Mouse (Mus musculus) liver, embryonic 14.5 days (tissue): ENCODE results near the gene E2f3. TPM values are rescaled to one million over a fixed set of nuclear protein-coding genes. Genes with fewer than 3 reads are reported as not detected.

ENCODE experiments used
- ATAC-seq: fragments of 200-750 bp; cut with Nextera tagmentation; 2 replicates; pipeline ENCODE4 v1.8.0; 2017; ENCODE audit warnings: moderate number of reproducible peaks, mild to moderate bottlenecking, moderate library complexity; ENCODE audit not compliant: insufficient read depth
- DNase-seq, 3 experiments: peaks; one replicate each; pipeline ENCODE4 v3.0.0-alpha.2; 2012 to 2013; ENCODE audit warnings: low read depth in 3 of 3, low spot score in 3 of 3
- H3K27ac ChIP-seq: fragments of 300-500 bp; sonication (generic); 2 replicates; pipeline ENCODE4 v1.5.1; 2014; ENCODE audit warnings: moderate library complexity, mild to moderate bottlenecking, control low read depth, inconsistent platforms
- H3K27me3 ChIP-seq: fragments of 300-500 bp; sonication (generic); 2 replicates; pipeline ENCODE4 v1.6.1; 2014; ENCODE audit warnings: mild to moderate bottlenecking, low read length, moderate library complexity; ENCODE audit not compliant: control insufficient read depth, insufficient read depth
- H3K36me3 ChIP-seq: fragments of 300-500 bp; sonication (generic); replicated peaks from 2 replicates; pipeline ENCODE4 v1.6.1; 2014; ENCODE audit warnings: low read depth; ENCODE audit not compliant: control insufficient read depth, insufficient read depth
- H3K4me1 ChIP-seq, 2 experiments: fragments of 200-500 bp in 1 of 2; fragments of 300-500 bp in 1 of 2; sonication (generic) in 1 of 2; replicated peaks; 2 replicates each; pipeline ENCODE4 v1.6.1; 2012 to 2014; ENCODE audit warnings: antibody characterized with exemption in 1 of 2, inconsistent platforms in 1 of 2, low read length in 1 of 2; ENCODE audit not compliant: control insufficient read depth in 2 of 2, insufficient read depth in 2 of 2
- H3K4me2 ChIP-seq: fragments of 300-500 bp; sonication (generic); 2 replicates; pipeline ENCODE4 v1.6.1; 2014; ENCODE audit warnings: low read depth, mild to moderate bottlenecking, control low read depth, moderate library complexity
- H3K4me3 ChIP-seq, 2 experiments: fragments of 200-500 bp in 1 of 2; fragments of 300-500 bp in 1 of 2; sonication (generic) in 1 of 2; 2 replicates each; pipeline ENCODE4 v1.5.1; 2012 to 2014; ENCODE audit warnings: low read depth in 2 of 2, low read length in 2 of 2, mild to moderate bottlenecking in 2 of 2, control low read depth in 1 of 2, inconsistent platforms in 1 of 2, moderate library complexity in 1 of 2; ENCODE audit not compliant: insufficient read depth in 1 of 2
- H3K9ac ChIP-seq: fragments of 300-500 bp; sonication (generic); replicated peaks from 2 replicates; pipeline ENCODE4 v1.6.1; 2014; ENCODE audit warnings: mild to moderate bottlenecking, control low read depth, moderate library complexity
- H3K9me3 ChIP-seq: fragments of 300-500 bp; sonication (generic); 2 replicates; pipeline ENCODE4 v1.6.1; 2016; ENCODE audit warnings: low read length, mixed read lengths; ENCODE audit not compliant: control insufficient read depth
- CTCF ChIP-seq: IDR thresholded peaks from 2 replicates; pipeline ENCODE4 v1.5.1; 2016; ENCODE audit warnings: antibody characterized with exemption, low read depth, control low read depth
- EP300 ChIP-seq: IDR thresholded peaks from 2 replicates; pipeline ENCODE4 v1.6.1; 2016; ENCODE audit warnings: antibody characterized with exemption, low read depth
- WGBS: fragments of 180-500 bp; shearing (Covaris S2); extraction: QIAGEN DNeasy Blood & Tissue Kit; methylation state at CpG from one replicate; pipeline ENCODE4 v1.1.7; 2014; ENCODE audit not compliant: insufficient replicate concordance; 5-methylcytosine and 5-hydroxymethylcytosine counted together
- polyA plus RNA-seq, 2 experiments: library from polyadenylated mRNA; depleted of rRNA in 1 of 2; stranded (reverse) in 1 of 2; unstranded in 1 of 2; fragments of >200 nt; fragmentation: Nextera tagmentation in 1 of 2; extraction: Ambion mirVana in 1 of 2; gene quantifications; 2 replicates each; pipeline versions ENCODE4 v1.2.1 to v1.2.3; 2012 to 2014

E2f3 gene
- polyA plus RNA-seq (2012; rRNA removed), result 4.6 and 5.5 TPM in 2 replicates
- 3.4 and 3.7 TPM in 2 replicates for polyA plus RNA-seq (2014; fragmentation: Nextera tagmentation; extraction: Ambion mirVana)

- peak; percentile 95 for ATAC-seq
- Histone ChIP-seq H3K4me2 (peak within 1 kb of the TSS; percentile 94), H3K27me3 (no peaks in the 10 kb centered on the region), H3K27ac (peak within 1 kb of the TSS; percentile 74), H3K4me3 (peak within 1 kb of the TSS; percentile 75 to 82), H3K36me3 (no peaks in the 10 kb centered on the region), H3K4me1 (peaks cover 8 to 22% of the 10 kb centered on the region in 2 experiments), H3K9ac (peak within 1 kb of the TSS; percentile 96), H3K9me3 (no peaks in the 10 kb centered on the region)
- under 1% methylated on average over 45 of the region's 45 CpGs for WGBS
- TF ChIP-seq CTCF (no peak), EP300 (peak; percentile 4; the same call in 1 of the 2 replicates)
- DNase-seq, result peak; percentile 99
Measured at GRCm38 (mm10) chr13:29985855-29986755, at the start of gene E2f3. E2f3 (minus strand) TSS chr13:29986063.

- H3K27me3 ChIP-seq, result no peaks in the 10 kb centered on the region
- no peak for DNase-seq
- 67% methylated on average over 5 of the region's 5 CpGs for WGBS
- no peaks in the 10 kb centered on the region for H3K4me1 ChIP-seq
- no peaks in the 10 kb centered on the region for H3K36me3 ChIP-seq
- no peak overlapping the region for H3K4me3 ChIP-seq
- no peaks in the 10 kb centered on the region for H3K9me3 ChIP-seq
- H3K9ac ChIP-seq, result no peak overlapping the region
- no peak overlapping the region for H3K4me2 ChIP-seq
- no peak for TF ChIP-seq EP300
- TF ChIP-seq CTCF, result no peak
- no peak for ATAC-seq
- no peak overlapping the region for H3K27ac ChIP-seq
Measured at GRCm38 (mm10) chr13:30034540-30034939, 48.7 kb upstream of the E2f3 start.

- Histone ChIP-seq H3K27ac (no peak overlapping the region), H3K4me1 (no peaks in the 10 kb centered on the region)
- WGBS, result 66% methylated on average over 13 of the region's 13 CpGs
Measured at GRCm38 (mm10) chr13:30031684-30032335, 45.9 kb upstream of the E2f3 start.

GRCm38 (mm10) chr13:30027841-30028240 lies 42.0 kb upstream of the E2f3 start:
- TF ChIP-seq CTCF, result no peak
- no peak for TF ChIP-seq EP300
- WGBS, result 65% methylated on average over 3 of the region's 3 CpGs
- Histone ChIP-seq H3K4me3 (no peak overlapping the region), H3K4me2 (no peak overlapping the region), H3K9me3 (no peaks in the 10 kb centered on the region), H3K27ac (no peak overlapping the region), H3K4me1 (no peaks in the 10 kb centered on the region), H3K27me3 (no peaks in the 10 kb centered on the region), H3K36me3 (no peaks in the 10 kb centered on the region), H3K9ac (no peak overlapping the region)
- DNase-seq (no peak), ATAC-seq (no peak)

More at GRCm38 (mm10) chr13:30031684-30032335, 45.9 kb upstream of the E2f3 start:
- no peaks in the 10 kb centered on the region for H3K27me3 ChIP-seq
- no peak for ATAC-seq
- DNase-seq, result no peak
- TF ChIP-seq CTCF (no peak), EP300 (no peak)
- no peak overlapping the region for H3K4me3 ChIP-seq
- H3K9ac ChIP-seq, result no peak overlapping the region
- H3K4me2 ChIP-seq, result no peak overlapping the region
- no peaks in the 10 kb centered on the region for H3K9me3 ChIP-seq
- H3K36me3 ChIP-seq, result no peaks in the 10 kb centered on the region

- Histone ChIP-seq H3K9ac (no peak overlapping the region), H3K27me3 (no peaks in the 10 kb centered on the region), H3K4me3 (no peak overlapping the region), H3K27ac (no peak overlapping the region), H3K4me2 (no peak overlapping the region), H3K9me3 (no peaks in the 10 kb centered on the region), H3K4me1 (no peaks in the 10 kb centered on the region), H3K36me3 (no peaks in the 10 kb centered on the region)
- WGBS, result 60% methylated on average over 2 of the region's 2 CpGs
- TF ChIP-seq CTCF, result no peak
- no peak for TF ChIP-seq EP300
- ATAC-seq (no peak), DNase-seq (no peak)
Measured at GRCm38 (mm10) chr13:30022487-30022886, 36.6 kb upstream of the E2f3 start.
